Mouse (Mus musculus): ENCODE measurements around the gene Poll. TPM values are rescaled to one million over a fixed set of nuclear protein-coding genes. Genes with fewer than 3 reads are reported as not detected.
A peak's percentile ranks its signal among the peaks of the same experiment; 100 is the strongest.

Gene Poll
- polyA plus RNA-seq, 1 experiment from 2014 or later = 14.5 TPM

DNA sequence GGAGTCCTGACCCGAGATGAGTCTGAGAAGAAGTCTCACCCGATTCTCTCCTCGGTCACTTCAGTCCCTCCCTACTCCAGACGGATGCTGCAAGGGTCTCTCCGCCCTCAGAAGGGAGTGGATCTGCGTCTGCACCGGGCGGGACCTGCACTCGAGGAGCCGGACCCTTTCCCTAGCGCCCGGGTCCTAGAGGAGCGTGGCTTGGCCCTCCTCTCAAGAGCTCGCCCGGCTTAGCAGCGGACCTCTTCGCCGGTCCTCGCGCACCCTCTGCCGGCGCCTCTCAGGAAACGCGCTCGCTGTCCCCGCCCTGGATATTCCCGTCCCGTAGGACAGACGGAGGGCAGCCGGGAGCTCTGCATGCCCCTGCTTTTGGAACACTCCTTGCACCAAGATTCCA lies 15.4 kb downstream of the Poll start:
- Histone ChIP-seq H3K9ac (peak overlapping the region; percentile 30; the same call in 1 of the 2 replicates), H3K4me2 (peak overlapping the region; percentile 81), H3K36me3 (replicated peaks) (no peaks in the 10 kb centered on the region), H3K4me1 (peaks cover 23% of the 10 kb centered on the region), H3K9me3 (no peaks in the 10 kb centered on the region), H3K4me3 (peak overlapping the region; percentile 35), H3K27me3 (replicated peaks) (peaks cover 52% of the 10 kb centered on the region), H3K27ac (no peak overlapping the region)
- WGBS = under 1% methylated on average over 30 of the region's 30 CpGs
- ATAC-seq (replicated peaks) = peak; percentile 59

DNA sequence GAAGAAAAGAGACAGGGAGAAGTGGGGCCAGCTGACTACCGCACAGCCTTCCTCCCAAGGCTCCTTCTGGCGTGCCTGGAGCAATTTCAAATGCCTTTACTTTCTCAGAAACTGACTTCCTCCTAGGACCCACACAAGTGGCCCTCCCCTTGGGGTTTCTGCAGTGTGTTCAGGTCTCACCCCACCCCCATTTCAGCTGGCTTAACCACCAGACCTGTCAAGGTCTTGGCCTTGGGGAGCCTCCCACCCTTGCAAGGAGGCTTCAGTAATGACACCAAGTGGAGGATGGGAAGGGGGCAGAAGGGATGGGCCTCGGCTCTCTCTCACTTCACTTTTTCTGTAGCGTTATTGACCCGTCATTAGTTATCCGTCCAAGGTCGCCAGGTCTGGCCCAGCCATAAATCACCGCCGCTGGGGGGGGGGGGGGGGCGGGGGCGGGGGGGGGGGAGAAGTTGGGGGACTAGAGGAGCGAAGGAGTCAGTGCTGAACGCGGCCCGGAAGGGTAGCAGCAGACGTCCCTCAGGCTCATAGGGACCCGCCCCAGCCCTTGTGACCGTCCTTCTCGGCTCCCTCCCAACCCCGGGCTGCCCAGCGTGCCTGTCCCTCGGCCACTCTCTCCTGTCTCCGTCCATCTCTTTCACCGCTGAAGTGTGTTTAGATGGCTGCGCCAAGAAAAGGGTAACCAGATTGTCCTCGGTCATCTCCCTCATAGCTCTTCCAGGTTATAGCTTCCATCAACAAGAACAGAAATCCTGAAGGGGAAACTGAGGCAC lies 16.0 kb downstream of the Poll start:
- peak overlapping the region; percentile 30; the same call in 1 of the 2 replicates for H3K9ac ChIP-seq
- peak overlapping the region; percentile 81 for H3K4me2 ChIP-seq
- ATAC-seq (replicated peaks) = no peak
- H3K9me3 ChIP-seq = no peaks in the 10 kb centered on the region
- WGBS = under 1% methylated on average over 20 of the region's 26 CpGs
- H3K27me3 ChIP-seq (replicated peaks) = peaks cover 46% of the 10 kb centered on the region
- H3K4me1 ChIP-seq = peaks cover 23% of the 10 kb centered on the region
- H3K36me3 ChIP-seq (replicated peaks) = no peaks in the 10 kb centered on the region
- H3K27ac ChIP-seq = no peak overlapping the region
- peak overlapping the region; percentile 35 for H3K4me3 ChIP-seq

DNA sequence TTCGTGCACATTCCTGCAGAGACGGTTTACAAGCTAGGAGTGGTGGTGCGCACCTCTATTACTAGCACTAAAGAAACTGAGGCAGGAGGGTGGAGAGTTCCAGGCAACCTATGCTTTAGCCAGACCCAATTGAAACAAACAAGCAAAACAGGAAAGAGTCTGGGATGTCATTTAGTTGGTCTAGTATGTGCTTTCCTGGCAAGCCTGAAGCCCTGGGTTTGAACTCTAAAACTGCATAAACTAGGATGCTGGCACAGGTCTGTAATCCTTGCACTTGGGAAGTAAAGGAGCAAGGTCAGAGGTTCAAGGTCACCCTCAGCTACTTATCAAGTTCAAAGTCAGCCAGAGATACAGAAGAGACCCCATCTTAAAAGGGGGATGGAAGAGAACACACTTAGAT lies 18.3 kb downstream of the Poll start:
- peaks cover 41% of the 10 kb centered on the region for H3K27me3 ChIP-seq (replicated peaks)

GRCm38 (mm10) chr19:45541409-45542041 lies 18.8 kb downstream of the Poll start:
- Histone ChIP-seq H3K4me1 (peaks cover 23% of the 10 kb centered on the region), H3K27me3 (replicated peaks) (peaks cover 36% of the 10 kb centered on the region), H3K9me3 (no peaks in the 10 kb centered on the region), H3K4me2 (peak overlapping the region; percentile 81), H3K27ac (peak overlapping the region; percentile 55), H3K36me3 (replicated peaks) (no peaks in the 10 kb centered on the region), H3K4me3 (peak overlapping the region; percentile 43), H3K9ac (peak overlapping the region; percentile 50)
- ATAC-seq (replicated peaks) = peak; percentile 65
- WGBS = under 1% methylated on average over 34 of the region's 58 CpGs

More for the DNA sequence above, 18.3 kb downstream of the Poll start:
- no peak; the same call in 1 of the 2 replicates for ATAC-seq (replicated peaks)
- peaks cover 23% of the 10 kb centered on the region for H3K4me1 ChIP-seq
- peak overlapping the region; percentile 50 for H3K9ac ChIP-seq
- 16% methylated on average over 3 of the region's 3 CpGs for WGBS
- no peaks in the 10 kb centered on the region for H3K9me3 ChIP-seq
- H3K27ac ChIP-seq = peak overlapping the region; percentile 55
- peak overlapping the region; percentile 43 for H3K4me3 ChIP-seq
- peak overlapping the region; percentile 81 for H3K4me2 ChIP-seq
- H3K36me3 ChIP-seq (replicated peaks) = no peaks in the 10 kb centered on the region

- Histone ChIP-seq H3K9ac (peak overlapping the region; percentile 50), H3K4me1 (peaks cover 23% of the 10 kb centered on the region), H3K4me3 (peak overlapping the region; percentile 43), H3K27ac (no peak overlapping the region), H3K9me3 (no peaks in the 10 kb centered on the region), H3K36me3 (replicated peaks) (no peaks in the 10 kb centered on the region), H3K27me3 (replicated peaks) (peaks cover 29% of the 10 kb centered on the region), H3K4me2 (peak overlapping the region; percentile 81)
- 24% methylated on average over 8 of the region's 8 CpGs for WGBS
- peak; percentile 13; the same call in 1 of the 2 replicates for ATAC-seq (replicated peaks)
These were observed 19.5 kb downstream of the Poll start for GRCm38 (mm10) chr19:45540657-45541408.

DNA sequence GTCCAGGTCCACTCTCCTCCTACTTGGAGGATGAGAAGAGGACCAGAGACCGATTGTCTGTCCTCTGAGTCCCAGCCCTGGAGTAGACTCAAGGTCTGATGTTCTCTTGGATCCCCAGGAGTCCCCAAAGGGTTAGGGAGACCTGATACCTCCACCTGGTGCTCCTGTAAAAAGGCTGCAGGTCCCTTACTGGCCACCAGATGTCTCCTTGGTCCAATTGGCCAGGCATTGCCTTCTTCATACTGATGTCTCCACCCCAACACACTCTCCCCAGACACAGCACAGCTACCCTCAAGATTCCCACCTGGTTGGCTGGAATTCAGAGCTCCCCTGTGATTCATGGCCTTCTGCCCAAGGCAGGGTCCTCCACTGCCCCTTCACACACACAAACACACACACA lies 22.8 kb downstream of the Poll start:
- H3K4me3 ChIP-seq = no peak overlapping the region
- peaks cover 15% of the 10 kb centered on the region for H3K4me1 ChIP-seq
- WGBS = 42% methylated on average over 1 of the region's 1 CpGs
- H3K9ac ChIP-seq = no peak overlapping the region
- H3K9me3 ChIP-seq = no peaks in the 10 kb centered on the region
- H3K36me3 ChIP-seq (replicated peaks) = no peaks in the 10 kb centered on the region
- no peak overlapping the region for H3K4me2 ChIP-seq
- H3K27me3 ChIP-seq (replicated peaks) = peaks cover 5% of the 10 kb centered on the region
- no peak for ATAC-seq (replicated peaks)
- no peak overlapping the region for H3K27ac ChIP-seq

GRCm38 (mm10) chr19:45535929-45536328 lies 24.4 kb downstream of the Poll start:
- no peaks in the 10 kb centered on the region for H3K36me3 ChIP-seq (replicated peaks)
- no peak overlapping the region for H3K27ac ChIP-seq
- no peak overlapping the region for H3K4me2 ChIP-seq
- H3K9me3 ChIP-seq = no peaks in the 10 kb centered on the region
- no peak overlapping the region for H3K4me3 ChIP-seq
- no peak for ATAC-seq (replicated peaks)
- 62% methylated on average over 6 of the region's 6 CpGs for WGBS
- H3K9ac ChIP-seq = no peak overlapping the region
- peaks cover 7% of the 10 kb centered on the region for H3K4me1 ChIP-seq
- H3K27me3 ChIP-seq (replicated peaks) = no peaks in the 10 kb centered on the region

- Histone ChIP-seq H3K4me2 (no peak overlapping the region), H3K27me3 (replicated peaks) (no peaks in the 10 kb centered on the region), H3K4me1 (peaks cover under 1% of the 10 kb centered on the region; the same call in 1 of the 2 replicates), H3K4me3 (no peak overlapping the region), H3K9me3 (no peaks in the 10 kb centered on the region), H3K9ac (no peak overlapping the region), H3K27ac (no peak overlapping the region), H3K36me3 (replicated peaks) (no peaks in the 10 kb centered on the region)
- WGBS = 79% methylated on average over 8 of the region's 8 CpGs
- no peak for ATAC-seq (replicated peaks)
These were observed 25.1 kb downstream of the Poll start for GRCm38 (mm10) chr19:45535214-45535735.

- ATAC-seq (replicated peaks) = no peak
- H3K4me2 ChIP-seq = no peak overlapping the region
- H3K4me3 ChIP-seq = no peak overlapping the region
- H3K27me3 ChIP-seq (replicated peaks) = no peaks in the 10 kb centered on the region
- H3K4me1 ChIP-seq = no peaks in the 10 kb centered on the region
- peaks cover 6% of the 10 kb centered on the region; the same call in 1 of the 2 replicates for H3K36me3 ChIP-seq (replicated peaks)
- no peak overlapping the region for H3K27ac ChIP-seq
- no peak overlapping the region for H3K9ac ChIP-seq
- WGBS = 60% methylated on average over 7 of the region's 7 CpGs
- H3K9me3 ChIP-seq = no peaks in the 10 kb centered on the region
These were observed 26.7 kb downstream of the Poll start for GRCm38 (mm10) chr19:45533617-45534016.

- Histone ChIP-seq H3K9ac (no peak overlapping the region), H3K9me3 (no peaks in the 10 kb centered on the region), H3K4me3 (no peak overlapping the region), H3K27me3 (replicated peaks) (no peaks in the 10 kb centered on the region), H3K4me1 (no peaks in the 10 kb centered on the region), H3K27ac (no peak overlapping the region), H3K4me2 (no peak overlapping the region), H3K36me3 (replicated peaks) (peaks cover 20% of the 10 kb centered on the region)
- ATAC-seq (replicated peaks) = no peak
- 73% methylated on average over 6 of the region's 6 CpGs for WGBS
These were observed 28.8 kb downstream of the Poll start for GRCm38 (mm10) chr19:45531554-45531953.

DNA sequence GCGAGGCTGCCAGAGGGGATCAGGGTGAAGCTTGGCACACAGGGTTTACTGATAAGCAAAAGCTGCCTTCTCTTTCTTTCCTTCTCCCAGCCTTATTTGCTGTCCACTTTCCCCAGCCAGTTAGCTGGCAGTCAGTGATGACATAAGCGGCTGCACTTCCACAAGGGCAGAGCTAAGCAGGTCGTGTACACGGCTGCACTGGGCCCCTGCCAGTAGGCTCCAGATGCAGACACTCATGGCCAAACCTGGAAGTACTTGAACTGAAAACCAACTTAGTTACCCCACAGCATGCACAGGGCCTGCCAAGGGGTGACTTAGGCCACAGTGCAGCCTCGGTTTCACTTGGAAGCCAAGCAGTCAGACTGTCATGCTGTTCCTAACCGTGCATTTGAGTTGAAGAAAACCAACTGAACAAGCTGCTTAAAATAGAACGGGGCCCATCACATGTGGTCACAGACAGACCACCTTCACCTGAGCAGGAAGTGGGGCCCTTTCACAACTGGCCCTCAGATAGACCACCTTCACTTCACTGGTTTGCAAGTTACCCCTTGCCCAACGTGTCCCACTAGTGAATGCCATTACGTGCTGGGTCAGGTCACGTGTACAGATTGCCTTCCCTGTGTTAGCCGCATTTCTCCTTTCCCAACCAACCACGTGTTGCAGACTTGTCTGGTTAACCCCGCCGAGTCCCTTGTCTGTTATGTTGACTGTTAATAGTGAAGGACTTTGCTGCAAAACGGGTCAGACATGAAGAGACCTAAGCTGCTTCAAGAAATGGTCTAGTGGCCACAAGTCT lies 29.9 kb downstream of the Poll start:
- Histone ChIP-seq H3K9me3 (no peaks in the 10 kb centered on the region), H3K4me2 (no peak overlapping the region), H3K4me1 (no peaks in the 10 kb centered on the region), H3K9ac (no peak overlapping the region), H3K27ac (no peak overlapping the region), H3K27me3 (replicated peaks) (no peaks in the 10 kb centered on the region), H3K36me3 (replicated peaks) (peaks cover 20% of the 10 kb centered on the region), H3K4me3 (no peak overlapping the region)
- no peak for ATAC-seq (replicated peaks)
- 86% methylated on average over 15 of the region's 15 CpGs for WGBS

Data from midbrain, embryonic 15.5 days (tissue).